Comparison of ENCODE assay signal across 8 mouse cellular contexts in genomic region chr6:84134722-84135394, GRCm38 (mm10).
A peak's percentile ranks its signal among the peaks of the same experiment; 100 is the strongest.
DNase-seq lines count a peak whose midpoint lies in the region; ATAC-seq lines count a peak whose summit lies in the region.

No protein-coding gene starts in this region.

- H3K9me3 ChIP-seq in embryonic facial prominence, embryonic 13.5 days = no peaks in the 10 kb centered on the region
- H3K9me3 ChIP-seq in intestine, embryonic 16.5 days (ENCODE audit: control insufficient read depth, low read length) = no peaks in the 10 kb centered on the region

- 20% methylated on average over 23 of the region's 23 CpGs for WGBS in embryonic facial prominence, embryonic 13.5 days
- WGBS in intestine, embryonic 16.5 days = 37% methylated on average over 23 of the region's 23 CpGs

- ATAC-seq in embryonic facial prominence, embryonic 13.5 days (ENCODE audit: insufficient number of reproducible peaks, insufficient read depth, low FRiP score, low TSS enrichment, low read depth) = peak; percentile 60
- peak; percentile 68 for ATAC-seq in intestine, embryonic 16.5 days

- no peak overlapping the region for H3K4me3 ChIP-seq in embryonic facial prominence, embryonic 13.5 days
- H3K4me3 ChIP-seq in intestine, embryonic 16.5 days (ENCODE audit: low read length) = no peak overlapping the region

- peak overlapping the region; percentile 91 for H3K27ac ChIP-seq in embryonic facial prominence, embryonic 13.5 days
- no peak overlapping the region for H3K27ac ChIP-seq in intestine, embryonic 16.5 days (ENCODE audit: low read length)

- H3K9ac ChIP-seq in embryonic facial prominence, embryonic 13.5 days = peak overlapping the region; percentile 11; the same call in 1 of the 2 replicates
- no peak overlapping the region for H3K9ac ChIP-seq in intestine, embryonic 16.5 days (ENCODE audit: low read depth, low read length)

- peaks cover 43% of the 10 kb centered on the region for H3K4me1 ChIP-seq in embryonic facial prominence, embryonic 13.5 days
- peaks cover 3% of the 10 kb centered on the region; the same call in 1 of the 2 replicates for H3K4me1 ChIP-seq in intestine, embryonic 16.5 days (ENCODE audit: control insufficient read depth, insufficient read depth, low read length)

- H3K27me3 ChIP-seq in embryonic facial prominence, embryonic 13.5 days = no peaks in the 10 kb centered on the region
- H3K27me3 ChIP-seq in intestine, embryonic 16.5 days (replicated peaks; ENCODE audit: control insufficient read depth, insufficient read depth, low read length) = no peaks in the 10 kb centered on the region

- peak; percentile 39 to 49 for DNase-seq in right cerebral cortex, postnatal 10 days (ENCODE audit: low spot score in 2 of 2)
- DNase-seq in right cerebral cortex, postnatal 36 days (ENCODE audit: low spot score in 2 of 2) = no peak
- DNase-seq in lung, postnatal 14 days = peak; percentile 18
- DNase-seq in telencephalon, adult 2 months (ENCODE audit: low read depth, low spot score) = peak; percentile 56
- no peak for DNase-seq in gastrocnemius, postnatal 4 days (ENCODE audit: low spot score in 2 of 2)
- no peak for DNase-seq in adrenal gland, postnatal 36 days

- peak overlapping the region; percentile 31 for H3K4me2 ChIP-seq in embryonic facial prominence, embryonic 13.5 days
- peak overlapping the region; percentile 11; the same call in 1 of the 2 replicates for H3K4me2 ChIP-seq in intestine, embryonic 16.5 days (ENCODE audit: low read depth, low read length)

- H3K36me3 ChIP-seq in embryonic facial prominence, embryonic 13.5 days = no peaks in the 10 kb centered on the region
- no peaks in the 10 kb centered on the region for H3K36me3 ChIP-seq in intestine, embryonic 16.5 days (ENCODE audit: control insufficient read depth, insufficient read depth, low read length)

Comparison
In these comparisons a context has a peak if more than half of its experiments do, and no peak if none do; other contexts are left out.
1. DNase-seq: peak in right cerebral cortex, postnatal 10 days (2 of 2), lung, postnatal 14 days (single experiment) and telencephalon, adult 2 months (single experiment); none in right cerebral cortex, postnatal 36 days (0 of 2), gastrocnemius, postnatal 4 days (0 of 2) and adrenal gland, postnatal 36 days (0 of 2).